Mouse (Mus musculus): ENCODE data around the gene Sult6b1. TPM values are rescaled to one million over a fixed set of nuclear protein-coding genes. Genes with fewer than 3 reads are reported as not detected.

Gene Sult6b1
- polyA plus RNA-seq, 1 experiment: not detected

DNA sequence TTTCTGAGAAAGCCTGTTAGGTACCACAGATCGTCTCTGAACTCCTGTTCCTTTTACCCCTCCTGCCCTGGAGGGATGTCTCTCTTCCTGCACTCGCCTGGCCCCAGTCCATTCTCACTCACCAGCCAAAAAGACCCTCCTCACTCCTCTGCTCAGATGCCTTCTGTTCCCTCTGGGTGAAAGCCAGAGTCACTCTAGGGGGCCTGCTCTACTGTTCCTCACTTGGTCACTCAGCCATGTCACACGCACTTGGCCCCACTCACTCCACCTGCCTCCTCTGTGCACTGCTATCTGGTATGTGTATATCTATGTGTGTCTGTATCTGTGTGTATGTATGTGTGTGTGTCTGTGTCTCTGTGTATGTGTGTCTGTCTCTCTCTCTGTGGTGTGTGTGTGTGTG is 17.6 kb downstream of the Sult6b1 start:
- H3K4me1 ChIP-seq (ENCODE audit: control insufficient read depth, insufficient read depth, low read length): no peaks in the 10 kb centered on the region
- TF ChIP-seq CTCF (IDR thresholded peaks at IDR 0.05; ENCODE audit: borderline replicate concordance, insufficient read depth, low read length): no peak
- TF ChIP-seq POLR2A (IDR thresholded peaks at IDR 0.05; ENCODE audit: low read depth, low read length): no peak
- H3K4me3 ChIP-seq (ENCODE audit: insufficient read depth, low read length): no peak overlapping the region

DNA sequence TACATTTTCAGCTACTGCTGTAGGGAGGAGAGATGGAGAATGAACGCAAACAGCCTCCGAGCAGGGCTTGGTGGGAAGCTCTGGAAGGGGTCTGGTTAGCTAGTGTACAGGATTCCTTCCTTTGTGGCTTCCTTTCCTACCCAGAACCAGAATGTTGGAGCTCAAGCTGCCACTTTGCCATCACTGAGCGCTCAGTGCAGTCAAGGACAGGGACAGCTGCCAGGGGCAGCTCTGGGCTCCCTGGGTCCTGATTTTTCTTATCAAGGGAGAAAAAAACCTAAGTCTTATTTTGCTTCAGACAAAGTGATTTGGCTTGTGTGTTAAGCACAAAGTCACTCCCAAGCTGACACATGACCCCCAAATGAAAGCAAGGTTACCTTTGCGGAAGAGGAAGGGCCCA is 18.2 kb downstream of the Sult6b1 start:
- no peak overlapping the region for H3K4me3 ChIP-seq (ENCODE audit: insufficient read depth, low read length)
- H3K27ac ChIP-seq (ENCODE audit: insufficient read depth, low read length): no peak overlapping the region
- TF ChIP-seq CTCF (IDR thresholded peaks at IDR 0.05; ENCODE audit: borderline replicate concordance, insufficient read depth, low read length) (no peak), POLR2A (IDR thresholded peaks at IDR 0.05; ENCODE audit: low read depth, low read length) (no peak)
- H3K4me1 ChIP-seq (ENCODE audit: control insufficient read depth, insufficient read depth, low read length): no peaks in the 10 kb centered on the region

More for the DNA sequence above, 17.6 kb downstream of the Sult6b1 start:
- no peak overlapping the region for H3K27ac ChIP-seq (ENCODE audit: insufficient read depth, low read length)

DNA sequence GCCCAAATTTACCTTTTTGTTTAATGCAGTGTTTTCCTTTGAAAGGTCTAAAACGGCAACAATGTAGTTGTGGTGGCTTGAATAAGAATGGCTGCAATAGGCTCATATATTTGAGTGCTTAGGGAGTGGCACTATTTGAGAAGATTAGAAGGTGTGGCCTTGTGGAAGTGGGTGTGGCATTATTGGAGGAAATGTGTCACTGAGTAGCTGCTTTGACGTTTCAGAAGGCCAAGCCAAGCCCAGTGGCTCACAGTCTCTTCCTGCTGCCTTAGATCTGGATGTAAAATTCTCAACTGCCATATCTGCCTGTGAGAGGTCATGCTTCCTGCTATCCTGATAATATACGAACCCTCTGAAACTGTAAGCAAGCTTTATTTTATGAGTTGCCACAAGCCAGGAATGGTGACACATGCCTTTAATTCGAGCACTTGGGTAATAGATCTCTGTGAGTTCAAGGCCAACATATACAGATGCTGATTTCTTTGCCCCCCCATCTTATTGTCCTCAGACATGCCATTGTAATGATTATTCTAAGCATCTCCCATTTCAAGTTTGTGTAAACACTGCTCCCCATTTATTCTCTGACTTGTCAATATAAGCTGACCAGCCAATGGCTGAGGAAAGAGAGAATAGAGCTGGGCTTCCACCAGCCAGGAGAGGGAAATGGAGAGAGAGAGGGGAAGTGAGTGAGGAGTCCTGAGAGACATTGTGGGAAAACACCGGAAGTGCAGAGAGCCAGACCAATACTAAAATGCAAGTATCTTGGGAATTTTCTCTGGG is 21.3 kb downstream of the Sult6b1 start:
- no peak overlapping the region for H3K4me3 ChIP-seq (ENCODE audit: insufficient read depth, low read length)
- no peaks in the 10 kb centered on the region for H3K4me1 ChIP-seq (ENCODE audit: control insufficient read depth, insufficient read depth, low read length)
- no peak overlapping the region for H3K27ac ChIP-seq (ENCODE audit: insufficient read depth, low read length)
- TF ChIP-seq POLR2A (IDR thresholded peaks at IDR 0.05; ENCODE audit: low read depth, low read length) (no peak), CTCF (IDR thresholded peaks at IDR 0.05; ENCODE audit: borderline replicate concordance, insufficient read depth, low read length) (no peak)

DNA sequence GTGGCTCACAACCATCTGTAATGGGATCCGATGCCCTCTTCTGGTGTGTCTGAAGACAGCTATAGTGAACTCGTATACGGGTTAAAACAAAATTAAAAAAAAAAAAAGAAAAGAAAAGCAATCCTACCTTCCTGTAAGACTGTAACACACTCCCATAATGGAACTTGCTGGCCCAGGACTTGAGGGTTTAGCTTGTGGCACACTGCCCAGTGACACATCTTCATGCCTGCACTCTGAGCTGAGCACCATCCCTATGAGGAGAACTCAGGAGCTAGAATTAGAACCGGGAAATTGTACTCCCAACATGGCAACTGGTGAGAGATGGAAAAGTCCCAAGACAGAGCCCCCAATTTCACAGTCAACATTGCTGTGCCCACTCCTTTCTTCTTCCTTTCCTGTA is 23.5 kb downstream of the Sult6b1 start:
- H3K4me1 ChIP-seq (ENCODE audit: control insufficient read depth, insufficient read depth, low read length): no peaks in the 10 kb centered on the region
- TF ChIP-seq POLR2A (IDR thresholded peaks at IDR 0.05; ENCODE audit: low read depth, low read length) (no peak), CTCF (IDR thresholded peaks at IDR 0.05; ENCODE audit: borderline replicate concordance, insufficient read depth, low read length) (no peak)
- no peak overlapping the region for H3K27ac ChIP-seq (ENCODE audit: insufficient read depth, low read length)
- no peak overlapping the region for H3K4me3 ChIP-seq (ENCODE audit: insufficient read depth, low read length)

DNA sequence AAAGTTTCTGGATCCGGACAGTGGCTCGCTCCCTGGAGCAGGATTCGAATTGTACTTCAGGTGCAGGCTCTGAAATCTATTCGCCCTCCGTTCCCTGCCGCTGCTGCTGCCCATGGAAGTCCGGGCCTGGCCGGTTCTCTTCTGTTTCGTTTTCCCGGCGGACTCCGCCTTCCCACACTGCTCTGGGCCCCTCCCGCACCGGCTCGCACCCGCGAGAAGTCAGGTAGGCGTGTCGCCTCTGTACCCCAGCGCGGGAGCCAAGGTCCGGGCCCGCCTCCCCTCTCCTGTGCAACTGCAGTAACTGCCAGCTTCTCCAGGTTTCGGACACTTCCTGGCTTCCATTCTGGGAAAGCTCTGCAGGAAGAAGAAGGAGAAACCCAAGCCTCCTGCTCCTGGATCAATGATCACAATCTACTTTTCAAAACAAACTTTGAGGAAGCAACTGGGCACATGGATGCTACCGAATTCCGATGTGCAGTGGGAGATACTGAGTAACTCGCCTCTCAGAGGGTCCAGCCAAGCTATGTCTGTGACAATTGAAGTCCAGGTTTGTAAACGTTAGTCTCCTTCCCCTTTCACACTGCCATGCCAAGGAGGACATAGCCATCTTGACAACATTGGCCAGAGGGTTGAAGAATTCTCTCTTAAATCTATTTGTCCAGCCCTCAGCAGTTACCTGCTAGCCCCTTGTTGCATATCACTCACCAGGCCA is 24.2 kb downstream of the Sult6b1 start, which contains the start of gene Eif2ak2:
TSS of gene Eif2ak2 (minus strand) at position 173 of the 712 bp plus-strand sequence.
- peak within 1 kb of the TSS; percentile 92 for H3K4me3 ChIP-seq (ENCODE audit: insufficient read depth, low read length)
- peak within 1 kb of the TSS; percentile 84 for H3K27ac ChIP-seq (ENCODE audit: insufficient read depth, low read length)
- no peaks in the 10 kb centered on the region for H3K4me1 ChIP-seq (ENCODE audit: control insufficient read depth, insufficient read depth, low read length)
- TF ChIP-seq CTCF (IDR thresholded peaks at IDR 0.05; ENCODE audit: borderline replicate concordance, insufficient read depth, low read length): no peak
- peak; percentile 82 for TF ChIP-seq POLR2A (IDR thresholded peaks at IDR 0.05; ENCODE audit: low read depth, low read length)

DNA sequence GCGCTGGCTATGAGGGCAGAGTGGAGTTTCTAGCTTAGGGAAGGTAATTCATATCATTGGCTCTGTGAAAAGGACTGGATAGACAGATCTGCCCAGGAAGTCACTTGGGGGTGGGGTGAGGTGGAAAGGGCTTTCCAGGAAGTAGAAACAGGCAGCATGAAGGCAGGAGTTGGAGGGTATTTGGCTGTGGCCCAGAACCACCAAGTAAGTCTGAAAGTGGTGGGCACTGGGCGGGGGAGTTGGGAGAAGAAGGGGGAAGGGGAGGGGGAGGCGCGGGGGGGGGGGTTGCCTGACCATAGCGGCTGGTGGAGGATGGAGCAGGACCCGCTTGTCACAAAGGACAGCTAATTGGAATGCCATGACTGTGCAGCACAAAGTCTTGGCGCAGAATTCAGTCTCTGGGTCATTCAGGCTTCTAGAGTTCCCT is 24.9 kb downstream of the Sult6b1 start:
- H3K4me1 ChIP-seq (ENCODE audit: control insufficient read depth, insufficient read depth, low read length): no peaks in the 10 kb centered on the region
- H3K27ac ChIP-seq (ENCODE audit: insufficient read depth, low read length): peak overlapping the region; percentile 84
- TF ChIP-seq CTCF (IDR thresholded peaks at IDR 0.05; ENCODE audit: borderline replicate concordance, insufficient read depth, low read length): no peak
- TF ChIP-seq POLR2A (IDR thresholded peaks at IDR 0.05; ENCODE audit: low read depth, low read length): no peak
- H3K4me3 ChIP-seq (ENCODE audit: insufficient read depth, low read length): peak overlapping the region; percentile 92

DNA sequence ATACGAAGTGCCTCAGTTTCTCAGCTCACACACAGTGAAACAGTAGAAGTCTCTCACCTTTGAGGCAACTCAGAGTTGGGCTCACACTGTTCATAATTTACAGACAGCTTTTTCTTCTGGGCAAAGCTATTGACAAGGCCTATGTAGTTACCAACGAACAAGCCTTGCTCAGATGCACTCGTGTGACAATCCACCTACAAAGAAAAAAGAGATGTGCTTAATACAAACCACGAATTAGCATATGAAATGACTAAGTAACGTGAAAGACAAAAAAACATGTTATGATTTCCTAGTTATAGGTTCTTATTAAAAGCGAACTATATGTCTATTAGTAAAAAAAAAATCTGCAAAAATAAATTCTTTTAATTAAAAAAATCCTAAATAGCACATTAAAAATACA is 32.9 kb downstream of the Sult6b1 start:
- TF ChIP-seq POLR2A (IDR thresholded peaks at IDR 0.05; ENCODE audit: low read depth, low read length) (no peak), CTCF (IDR thresholded peaks at IDR 0.05; ENCODE audit: borderline replicate concordance, insufficient read depth, low read length) (no peak)
- no peak overlapping the region for H3K27ac ChIP-seq (ENCODE audit: insufficient read depth, low read length)
- no peak overlapping the region for H3K4me3 ChIP-seq (ENCODE audit: insufficient read depth, low read length)
- no peaks in the 10 kb centered on the region for H3K4me1 ChIP-seq (ENCODE audit: control insufficient read depth, insufficient read depth, low read length)

DNA sequence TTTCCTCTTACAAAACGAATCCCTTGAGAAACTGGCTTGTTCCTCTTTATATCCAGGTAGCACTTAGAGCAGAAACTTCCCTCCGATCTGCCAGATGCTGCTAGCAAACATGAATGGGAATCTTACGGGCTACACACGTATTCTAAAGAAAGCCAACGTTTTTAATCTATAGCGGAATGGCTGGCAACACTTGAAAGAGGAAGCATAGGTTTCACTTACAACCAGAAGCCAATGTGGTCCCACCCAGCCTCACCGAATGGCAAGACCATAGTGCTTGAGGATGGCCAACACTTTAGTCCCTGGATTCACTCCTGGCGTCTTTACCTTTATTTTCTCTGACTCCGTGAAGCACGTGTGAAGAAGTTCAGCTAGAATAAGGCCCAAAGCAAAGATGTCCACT is 50.5 kb downstream of the Sult6b1 start:
- Histone ChIP-seq H3K4me1 (ENCODE audit: control insufficient read depth, insufficient read depth, low read length) (no peaks in the 10 kb centered on the region; the same call in 1 of the 2 replicates), H3K27ac (ENCODE audit: insufficient read depth, low read length) (no peak overlapping the region), H3K4me3 (ENCODE audit: insufficient read depth, low read length) (no peak overlapping the region)
- TF ChIP-seq POLR2A (IDR thresholded peaks at IDR 0.05; ENCODE audit: low read depth, low read length): no peak
- TF ChIP-seq CTCF (IDR thresholded peaks at IDR 0.05; ENCODE audit: borderline replicate concordance, insufficient read depth, low read length): no peak

DNA sequence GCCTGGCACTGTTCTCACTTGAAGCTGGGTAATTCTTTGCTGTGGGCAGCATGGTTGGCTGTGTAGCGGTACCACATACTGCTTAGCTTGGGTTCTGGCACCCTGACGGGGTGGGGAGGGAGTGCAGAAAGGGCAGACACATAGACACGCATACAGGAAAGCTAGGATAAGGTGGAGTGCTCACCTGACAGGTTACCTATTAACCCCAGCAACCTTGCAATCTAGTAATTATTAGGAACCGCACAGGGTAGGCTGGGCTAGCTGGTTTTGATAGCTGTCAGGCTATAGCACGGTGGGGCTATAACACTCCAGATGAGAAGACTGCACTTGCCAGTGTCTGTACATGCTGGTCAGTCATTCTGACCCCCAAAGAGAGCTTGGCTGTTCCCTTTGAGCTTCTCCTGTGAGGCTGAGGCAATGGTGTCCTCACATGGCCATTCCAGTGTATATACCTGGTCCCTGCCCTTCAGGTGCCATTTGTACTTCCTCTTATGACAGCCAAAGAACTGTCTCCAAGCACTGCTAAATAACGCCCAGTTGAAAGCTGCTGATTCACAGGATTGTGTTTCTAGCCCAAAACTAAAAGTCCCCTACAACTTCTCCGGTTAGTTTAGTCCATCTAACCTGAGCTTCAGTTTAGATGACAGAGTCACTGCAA is 64.4 kb downstream of the Sult6b1 start:
- TF ChIP-seq CTCF (IDR thresholded peaks at IDR 0.05; ENCODE audit: borderline replicate concordance, insufficient read depth, low read length): no peak
- no peak for TF ChIP-seq POLR2A (IDR thresholded peaks at IDR 0.05; ENCODE audit: low read depth, low read length)
- H3K4me1 ChIP-seq (ENCODE audit: control insufficient read depth, insufficient read depth, low read length): peaks cover 2% of the 10 kb centered on the region
- no peak overlapping the region for H3K27ac ChIP-seq (ENCODE audit: insufficient read depth, low read length)
- no peak overlapping the region for H3K4me3 ChIP-seq (ENCODE audit: insufficient read depth, low read length)
